Mouse (Mus musculus) erythroblast, embryonic 14.5 days (primary cell): ENCODE measurements around the gene Mrpl21.

Experiments used
- GATA1 ChIP-seq: IDR thresholded peaks from 2 replicates; pipeline ENCODE4 v1.6.1; 2012; ENCODE audit warnings: low read length, inconsistent platforms, mixed read lengths
- TAL1 ChIP-seq: IDR thresholded peaks from 3 replicates; pipeline ENCODE4 v1.6.1; 2012; ENCODE audit warnings: low read length, inconsistent platforms, mixed read lengths

GRCm38 (mm10) chr19:3273331-3273730 is 9.4 kb upstream of the Mrpl21 start:
- TF ChIP-seq GATA1 = no peak
- TF ChIP-seq TAL1 = no peak
